Mouse (Mus musculus): ENCODE measurements at regions not wholly inside any gene's neighbourhood (a gene's known extent, or its start where the extent isn't known, plus 50 kb on each side); places are given as distances from the start of the nearest gene placed in this dataset.

DNA sequence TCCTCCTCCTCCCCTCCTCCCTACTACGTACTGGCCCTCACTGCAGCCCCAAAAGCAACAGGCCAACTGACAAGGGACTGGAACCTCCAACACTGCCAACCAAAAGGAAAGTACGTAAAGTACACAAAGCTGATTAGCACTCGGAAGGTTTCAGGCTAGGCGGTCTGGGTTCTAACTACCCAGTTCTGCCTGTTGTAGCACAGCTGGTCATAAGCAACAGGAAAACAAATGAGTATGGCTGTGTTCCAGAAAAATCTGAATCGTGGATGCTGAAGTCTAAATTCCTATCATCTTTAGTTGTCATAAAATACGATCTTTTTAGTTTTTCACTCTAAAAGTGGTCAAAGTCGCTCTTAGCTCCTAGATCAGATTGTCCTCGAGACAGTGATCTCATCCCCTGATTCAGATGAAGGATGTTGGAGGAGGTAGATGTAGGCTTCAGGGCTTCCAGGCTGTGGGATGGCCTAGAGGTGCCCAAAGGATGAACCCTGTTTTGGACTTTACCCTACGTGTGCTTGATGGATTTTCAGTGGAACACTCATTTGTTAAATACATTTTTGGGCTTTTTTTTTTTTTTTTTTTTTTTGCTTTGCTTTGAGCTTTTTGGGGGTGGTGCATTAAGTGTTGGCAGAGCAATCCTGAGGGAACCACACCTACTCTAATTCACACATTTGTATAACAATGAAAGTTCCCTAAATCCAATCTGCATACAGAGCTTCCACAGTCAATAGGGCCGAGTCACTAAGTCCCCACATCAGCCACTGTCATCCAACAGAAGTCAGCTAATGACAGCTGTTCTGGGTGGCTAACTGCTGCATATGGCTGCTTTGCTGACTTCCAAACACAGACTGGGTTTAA is 55.6 kb upstream of the Fzd7 start:
- TF ChIP-seq POLR2A (IDR thresholded peaks at IDR 0.05; ENCODE audit: control insufficient read depth, low read depth, low read length): no peak
- no peak for TF ChIP-seq CTCF (IDR thresholded peaks at IDR 0.05; ENCODE audit: control insufficient read depth, insufficient read depth, insufficient replicate concordance, low read depth, low read length)

Measured in testis, adult 2 months (tissue).